Mouse (Mus musculus) heart, embryonic 12.5 days (tissue): ENCODE data around the gene Pla2g7. TPM values are rescaled to one million over a fixed set of nuclear protein-coding genes. Genes with fewer than 3 reads are reported as not detected.
A peak's percentile ranks its signal among the peaks of the same experiment; 100 is the strongest.
"Not testable (repeated sequence)": the region's sequence is repeated elsewhere in the genome, so short reads cannot be mapped to it uniquely, and the experiment has no call there.

Experiments used
- ATAC-seq: fragments of 200-750 bp; cut with Nextera tagmentation; 2 replicates; pipeline ENCODE4 v1.8.0; 2017; ENCODE audit warnings: moderate TSS enrichment, moderate library complexity; ENCODE audit not compliant: insufficient number of reproducible peaks, low FRiP score
- H3K27ac ChIP-seq: fragments of 300-500 bp; sonication (generic); 2 replicates; pipeline ENCODE4 v1.5.1; 2016; ENCODE audit warnings: mild to moderate bottlenecking, moderate library complexity; ENCODE audit not compliant: poor library complexity, severe bottlenecking
- H3K27me3 ChIP-seq: fragments of 300-500 bp; sonication (generic); replicated peaks from 2 replicates; pipeline ENCODE4 v1.6.1; 2016; ENCODE audit warnings: mild to moderate bottlenecking, moderate library complexity
- H3K36me3 ChIP-seq: fragments of 300-500 bp; sonication (generic); 2 replicates; pipeline ENCODE4 v1.6.1; 2016; ENCODE audit warnings: mild to moderate bottlenecking, moderate library complexity
- H3K4me1 ChIP-seq: fragments of 300-500 bp; sonication (generic); replicated peaks from 2 replicates; pipeline ENCODE4 v1.6.1; 2016; ENCODE audit warnings: mild to moderate bottlenecking
- H3K4me2 ChIP-seq: fragments of 300-500 bp; sonication (generic); 2 replicates; pipeline ENCODE4 v1.6.1; 2016; ENCODE audit warnings: mild to moderate bottlenecking, moderate library complexity
- H3K4me3 ChIP-seq: fragments of 300-500 bp; sonication (generic); 2 replicates; pipeline ENCODE4 v1.5.1; 2016; ENCODE audit warnings: mild to moderate bottlenecking
- H3K9ac ChIP-seq: fragments of 300-500 bp; sonication (generic); 2 replicates; pipeline ENCODE4 v1.6.1; 2016; ENCODE audit warnings: mild to moderate bottlenecking, moderate library complexity
- H3K9me3 ChIP-seq: fragments of 300-500 bp; sonication (generic); replicated peaks from 2 replicates; pipeline ENCODE4 v1.6.1; 2016; ENCODE audit warnings: mild to moderate bottlenecking, moderate library complexity
- WGBS: fragments of 180-500 bp; shearing (Covaris S2); methylation state at CpG from one replicate; pipeline ENCODE4 v1.1.7; 2016; 5-methylcytosine and 5-hydroxymethylcytosine counted together
- polyA plus RNA-seq: library from polyadenylated mRNA; unstranded; fragments of >200 nt; fragmentation: Nextera tagmentation; extraction: Ambion mirVana; gene quantifications from 2 replicates; pipeline ENCODE4 v1.2.1, GENCODE M21; 2016

Pla2g7 gene
- 12.4 and 13.1 TPM in 2 replicates for polyA plus RNA-seq

DNA sequence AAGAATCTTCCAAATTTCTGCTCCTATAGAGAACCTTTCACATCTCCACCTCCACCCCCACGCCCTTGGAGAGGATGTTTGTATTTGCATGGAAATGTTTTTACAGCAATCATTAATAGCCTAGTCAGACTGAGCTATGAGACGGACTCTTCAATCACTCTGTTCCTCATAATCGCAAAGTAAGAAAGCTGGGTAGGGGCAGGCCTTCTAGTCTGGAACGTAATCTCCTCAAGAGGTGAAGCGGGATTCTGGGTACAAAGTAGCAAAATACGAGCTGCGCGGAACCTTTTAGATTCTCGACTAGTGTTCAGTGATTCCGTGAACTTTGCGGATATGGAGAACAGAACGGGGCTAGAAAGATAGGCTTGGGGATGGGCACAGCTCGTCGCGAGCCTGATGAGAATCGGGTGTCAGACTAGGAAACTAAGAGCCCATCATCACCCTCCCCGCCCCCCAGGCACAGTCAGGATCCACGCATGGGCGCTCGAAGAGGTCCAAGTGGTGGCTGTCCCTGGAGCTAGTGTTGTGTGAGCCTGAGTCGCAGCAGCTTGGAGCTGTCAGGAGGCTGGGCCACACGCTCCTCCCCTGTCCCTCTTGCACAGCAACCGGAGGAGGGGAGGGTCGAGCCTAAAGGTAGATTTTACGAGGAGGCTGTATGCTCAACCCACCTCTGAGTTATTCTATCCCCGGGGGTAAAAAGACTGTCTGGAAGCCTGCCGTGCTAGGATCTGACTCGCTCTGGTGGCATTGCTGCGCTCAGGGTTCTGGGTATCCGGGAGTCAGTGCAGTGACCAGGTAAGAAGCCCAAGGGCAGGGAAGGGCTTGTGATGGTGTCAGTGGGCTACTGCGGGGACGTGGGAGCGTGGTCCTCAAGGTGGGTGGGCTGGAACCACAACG is at the start of gene Pla2g7:
Gene Pla2g7, plus strand, starts transcription at position 107 of the 897 bp plus-strand sequence.
- Histone ChIP-seq H3K9ac (peak within 1 kb of the TSS; percentile 69), H3K27ac (peak within 1 kb of the TSS; percentile 28; the same call in 1 of the 2 replicates), H3K4me1 (peaks cover 3% of the 10 kb centered on the region; the same call in 1 of the 2 replicates), H3K27me3 (no peaks in the 10 kb centered on the region), H3K36me3 (no peaks in the 10 kb centered on the region), H3K9me3 (no peaks in the 10 kb centered on the region), H3K4me2 (peak within 1 kb of the TSS; percentile 89), H3K4me3 (peak within 1 kb of the TSS; percentile 58)
- under 1% methylated on average over 34 of the region's 34 CpGs for WGBS
- peak; percentile 73 for ATAC-seq

DNA sequence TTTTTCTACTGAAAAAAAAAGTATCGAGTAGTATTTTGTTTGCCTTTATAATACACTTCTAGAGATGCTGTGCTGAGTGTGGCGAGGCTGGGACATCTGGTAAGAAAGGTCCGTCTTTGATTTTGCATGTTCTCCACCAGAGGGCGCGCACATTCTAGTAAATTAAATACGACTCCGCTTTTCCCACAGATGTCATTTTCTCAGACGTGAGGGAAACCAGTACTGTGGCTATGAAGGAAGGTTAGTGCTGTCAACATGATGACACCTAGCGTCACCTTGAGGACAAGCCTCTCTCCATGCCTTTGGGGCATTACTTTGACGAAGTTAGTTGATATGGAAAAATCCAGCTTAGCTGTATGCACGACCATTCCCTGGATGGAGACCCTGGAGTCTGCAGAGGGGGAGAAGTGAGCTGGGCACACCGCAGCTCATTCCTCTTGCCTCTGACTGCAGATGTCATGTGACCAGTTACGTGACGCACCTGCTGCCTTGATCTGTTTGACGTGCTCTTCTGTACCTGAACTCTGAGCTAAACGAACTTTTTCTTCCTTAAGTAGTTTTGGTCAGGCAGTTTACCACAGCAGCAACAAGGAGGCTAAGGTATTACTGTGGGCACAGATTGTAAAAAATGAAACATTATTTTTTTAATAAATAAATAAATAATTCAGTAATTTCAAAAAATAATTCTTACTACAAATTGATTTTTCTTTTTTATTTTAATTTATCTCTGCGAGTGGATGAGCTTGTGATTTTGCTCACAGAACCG is 49.1 kb upstream of the Pla2g7 start:
- H3K4me1 ChIP-seq: no peaks in the 10 kb centered on the region
- no peak overlapping the region for H3K27ac ChIP-seq
- H3K27me3 ChIP-seq: peaks cover 10% of the 10 kb centered on the region; the same call in 1 of the 2 replicates
- peaks cover 5% of the 10 kb centered on the region for H3K9me3 ChIP-seq
- no peak overlapping the region for H3K9ac ChIP-seq
- H3K4me3 ChIP-seq: no peak overlapping the region
- H3K36me3 ChIP-seq: no peaks in the 10 kb centered on the region
- ATAC-seq: peak; percentile 55; the same call in 1 of the 2 replicates
- 28% methylated on average over 18 of the region's 18 CpGs for WGBS
- no peak overlapping the region; the same call in 1 of the 2 replicates for H3K4me2 ChIP-seq

DNA sequence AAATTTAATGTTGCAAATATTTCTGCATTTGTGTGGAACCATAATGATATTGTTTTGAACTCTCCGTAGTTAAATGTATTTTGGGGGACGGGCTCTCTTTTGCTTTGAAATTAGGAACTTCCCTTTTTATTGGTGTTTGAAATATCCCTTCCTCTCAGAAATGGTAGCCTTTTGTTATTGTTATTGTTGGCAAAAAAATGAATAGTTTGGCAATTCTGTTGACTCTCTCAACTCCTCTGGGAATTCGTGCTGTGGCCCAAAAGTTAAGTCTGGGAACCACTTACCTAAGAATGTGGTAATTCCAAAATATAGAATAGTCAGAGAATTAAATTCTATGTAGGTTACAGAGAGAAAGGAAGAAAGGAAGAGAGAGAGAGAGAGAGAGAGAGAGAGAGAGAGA is 47.7 kb upstream of the Pla2g7 start:
- H3K27me3 ChIP-seq: peaks cover 10% of the 10 kb centered on the region; the same call in 1 of the 2 replicates
- ATAC-seq: no peak
- 76% methylated on average over 3 of the region's 3 CpGs for WGBS

DNA sequence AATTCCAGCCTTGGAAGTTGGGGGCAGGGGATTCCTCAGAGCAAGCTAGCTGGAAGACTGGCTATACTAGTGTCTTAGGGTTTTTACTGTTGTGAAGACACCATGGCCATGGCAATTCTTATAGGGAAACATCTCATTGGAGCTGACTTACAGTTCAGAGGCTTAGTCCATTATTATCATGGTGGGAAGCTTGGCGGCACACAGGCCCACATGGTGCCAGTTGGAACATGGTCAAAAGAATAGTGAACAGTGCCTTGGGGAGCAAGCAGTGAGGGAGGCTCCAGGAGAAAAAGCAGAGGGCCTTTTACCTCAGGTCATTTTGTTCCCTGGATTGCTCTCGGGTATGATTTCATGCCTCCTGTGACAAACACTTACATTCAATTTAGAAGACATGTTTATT is 37.4 kb upstream of the Pla2g7 start:
- H3K4me2 ChIP-seq: no peak overlapping the region
- no peaks in the 10 kb centered on the region for H3K9me3 ChIP-seq
- H3K27ac ChIP-seq: no peak overlapping the region
- ATAC-seq: no peak
- no peaks in the 10 kb centered on the region for H3K36me3 ChIP-seq
- no peaks in the 10 kb centered on the region; the same call in 1 of the 2 replicates for H3K27me3 ChIP-seq
- peaks cover 5% of the 10 kb centered on the region; the same call in 1 of the 2 replicates for H3K4me1 ChIP-seq
- H3K4me3 ChIP-seq: no peak overlapping the region
- WGBS: 84% methylated on average over 2 of the region's 2 CpGs
- no peak overlapping the region for H3K9ac ChIP-seq

More for the DNA sequence above, 47.7 kb upstream of the Pla2g7 start:
- H3K4me1 ChIP-seq: no peaks in the 10 kb centered on the region
- H3K4me2 ChIP-seq: no peak overlapping the region
- H3K27ac ChIP-seq: no peak overlapping the region
- no peaks in the 10 kb centered on the region for H3K36me3 ChIP-seq
- H3K4me3 ChIP-seq: no peak overlapping the region
- H3K9me3 ChIP-seq: no peaks in the 10 kb centered on the region
- H3K9ac ChIP-seq: no peak overlapping the region

DNA sequence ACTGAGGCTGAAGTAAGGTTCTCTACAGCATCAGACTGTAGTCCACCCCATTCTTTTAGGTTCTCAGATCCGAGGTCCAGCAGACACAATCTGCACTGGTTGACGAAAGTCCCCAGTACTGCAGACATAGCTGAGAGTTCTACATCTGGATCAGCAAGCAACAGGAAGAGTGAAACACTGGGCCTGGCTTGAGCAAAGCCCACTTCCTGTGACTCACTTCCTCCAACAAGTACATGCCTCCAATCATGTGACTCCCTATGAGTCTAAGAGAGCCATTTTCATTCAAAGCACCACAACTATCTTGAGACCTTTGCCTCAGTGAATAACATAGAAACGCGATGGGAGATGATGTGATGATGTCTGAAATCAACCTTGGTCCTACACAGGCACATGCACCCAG is 36.7 kb upstream of the Pla2g7 start:
- Histone ChIP-seq H3K4me3 (no peak overlapping the region), H3K9ac (no peak overlapping the region), H3K27ac (no peak overlapping the region), H3K4me1 (peaks cover 5% of the 10 kb centered on the region; the same call in 1 of the 2 replicates), H3K9me3 (no peaks in the 10 kb centered on the region), H3K36me3 (no peaks in the 10 kb centered on the region), H3K4me2 (no peak overlapping the region), H3K27me3 (no peaks in the 10 kb centered on the region; the same call in 1 of the 2 replicates)
- WGBS: 84% methylated on average over 4 of the region's 4 CpGs
- no peak for ATAC-seq

DNA sequence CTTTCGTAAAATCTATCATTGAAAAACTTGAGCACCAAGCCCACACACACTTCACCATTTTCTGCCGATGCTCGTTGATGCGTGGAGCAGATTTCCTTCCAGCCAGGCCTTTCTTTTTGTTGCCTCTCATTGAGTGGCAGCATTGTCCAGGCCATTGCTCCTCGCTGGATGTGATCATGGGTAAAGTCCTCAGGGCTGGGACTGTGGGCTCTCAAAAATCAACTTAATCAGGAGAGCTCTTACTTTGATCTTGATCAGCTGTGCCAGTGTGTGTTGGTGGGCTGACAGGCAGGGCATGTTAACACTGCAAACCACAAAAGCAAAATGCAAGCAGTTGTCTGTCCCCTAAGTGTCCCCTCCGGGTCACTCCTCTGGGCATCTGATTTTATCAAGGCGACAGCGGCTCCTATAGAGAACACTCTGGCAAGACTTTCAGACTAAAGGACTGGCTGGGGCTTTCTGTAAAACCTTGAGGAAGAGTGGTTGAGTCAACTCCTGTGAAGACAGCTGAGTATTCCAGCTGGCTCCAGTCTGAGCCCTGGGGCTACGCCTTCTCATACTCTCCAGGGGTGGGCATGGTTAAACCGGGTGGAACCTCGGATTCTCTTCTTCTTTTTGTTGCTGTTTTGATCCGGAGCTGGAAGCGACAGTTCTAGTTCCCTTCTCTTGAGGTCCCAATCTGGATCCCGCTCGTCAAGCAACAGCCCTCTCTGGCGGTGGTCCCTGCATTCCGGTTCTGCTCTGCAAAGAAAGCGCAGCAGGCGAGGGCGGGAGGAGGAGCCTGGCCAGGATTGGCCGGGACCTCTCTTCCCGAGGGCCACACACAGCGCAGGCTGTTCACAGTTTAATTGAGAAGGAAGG is 33.3 kb upstream of the Pla2g7 start:
- 14% methylated on average over 23 of the region's 23 CpGs for WGBS
- peak overlapping the region; percentile 18 for H3K9ac ChIP-seq
- peak; percentile 67 for ATAC-seq
- H3K27me3 ChIP-seq: no peaks in the 10 kb centered on the region; the same call in 1 of the 2 replicates
- H3K9me3 ChIP-seq: no peaks in the 10 kb centered on the region
- H3K27ac ChIP-seq: no peak overlapping the region
- peak overlapping the region; percentile 66 for H3K4me2 ChIP-seq
- H3K36me3 ChIP-seq: no peaks in the 10 kb centered on the region
- H3K4me1 ChIP-seq: peaks cover 5% of the 10 kb centered on the region; the same call in 1 of the 2 replicates
- peak overlapping the region; percentile 31 for H3K4me3 ChIP-seq

DNA sequence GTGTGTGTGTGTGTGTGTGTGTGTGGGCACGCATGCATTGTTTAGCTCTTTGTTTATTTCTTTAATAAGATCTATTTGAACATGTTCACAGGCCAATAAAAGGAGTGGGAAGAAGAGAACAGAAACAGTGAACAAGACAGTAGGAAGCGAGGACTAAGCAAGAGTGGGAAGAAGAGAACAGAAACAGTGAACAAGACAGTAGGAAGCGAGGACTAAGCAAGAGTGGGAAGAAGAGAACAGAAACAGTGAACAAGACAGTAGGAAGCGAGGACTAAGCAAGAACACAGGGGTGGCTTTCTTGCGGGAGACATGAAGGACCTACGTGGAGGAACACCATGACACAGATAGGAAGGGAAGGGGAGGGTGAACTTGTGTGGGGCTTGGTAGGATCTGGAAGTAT is 31.1 kb upstream of the Pla2g7 start:
- not testable (repeated sequence) for H3K36me3 ChIP-seq, H3K4me1 ChIP-seq, H3K4me3 ChIP-seq, H3K9ac ChIP-seq, ATAC-seq, H3K9me3 ChIP-seq, H3K27me3 ChIP-seq, H3K4me2 ChIP-seq, H3K27ac ChIP-seq
- 82% methylated on average over 6 of the region's 6 CpGs for WGBS

DNA sequence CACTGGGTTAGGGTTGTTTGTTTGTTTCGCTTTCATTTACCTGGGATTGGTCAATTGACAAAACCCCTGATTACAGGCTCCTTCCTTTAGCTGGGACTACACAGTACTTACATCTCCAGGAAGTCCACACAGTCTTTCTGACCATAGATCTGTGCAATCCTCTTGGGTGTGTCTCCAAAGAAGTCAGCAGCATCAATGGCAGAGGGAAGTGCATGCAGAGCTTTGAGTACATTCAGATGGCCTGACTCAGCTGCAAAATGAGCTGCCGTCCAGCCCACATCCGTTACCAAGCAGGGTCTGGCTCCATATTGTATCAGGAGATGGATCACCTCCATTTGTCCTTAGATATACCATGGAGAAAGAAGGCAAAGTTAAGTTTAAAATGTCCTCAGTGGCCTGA is 29.1 kb upstream of the Pla2g7 start:
- Histone ChIP-seq H3K4me3 (no peak overlapping the region), H3K27me3 (peaks cover 3% of the 10 kb centered on the region; the same call in 1 of the 2 replicates), H3K9me3 (no peaks in the 10 kb centered on the region), H3K36me3 (no peaks in the 10 kb centered on the region), H3K4me2 (no peak overlapping the region), H3K4me1 (peaks cover 5% of the 10 kb centered on the region; the same call in 1 of the 2 replicates), H3K27ac (no peak overlapping the region), H3K9ac (no peak overlapping the region)
- 77% methylated on average over 3 of the region's 3 CpGs for WGBS
- ATAC-seq: no peak

DNA sequence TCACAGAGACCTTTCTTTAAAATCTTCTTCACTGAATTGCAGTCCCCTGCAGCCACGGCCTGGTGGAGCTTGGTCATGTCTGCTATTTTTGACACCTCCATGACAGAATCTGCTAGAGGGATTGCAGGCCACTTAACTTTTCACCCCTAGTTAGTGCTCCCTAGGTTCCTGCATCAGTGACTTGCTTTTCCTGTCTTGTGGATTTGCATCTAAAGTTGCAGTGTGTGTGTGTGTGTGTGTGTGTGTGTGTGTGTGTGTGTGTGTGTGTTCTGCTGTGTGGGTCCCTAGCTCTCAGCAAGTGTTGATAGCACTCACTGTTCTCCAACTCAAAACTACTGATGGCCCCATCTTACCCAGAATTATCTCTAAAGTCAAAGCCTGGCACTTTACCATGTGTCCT is 24.4 kb upstream of the Pla2g7 start, which contains the start of gene Ankrd66:
Gene Ankrd66, minus strand, starts transcription at position 101 of the 400 bp plus-strand sequence.
- WGBS: 23% methylated on average over 1 of the region's 1 CpGs
- Histone ChIP-seq H3K9me3 (no peaks in the 10 kb centered on the region), H3K36me3 (no peaks in the 10 kb centered on the region), H3K4me3 (no peak within 1 kb of the TSS), H3K4me2 (no peak within 1 kb of the TSS), H3K4me1 (0 out of 2 replicates have a peak, but pooled peaks cover 3% of the 10 kb centered on the region), H3K27me3 (0 out of 2 replicates have a peak, but pooled peaks cover 3% of the 10 kb centered on the region), H3K9ac (no peak within 1 kb of the TSS), H3K27ac (no peak within 1 kb of the TSS)
- ATAC-seq: no peak

DNA sequence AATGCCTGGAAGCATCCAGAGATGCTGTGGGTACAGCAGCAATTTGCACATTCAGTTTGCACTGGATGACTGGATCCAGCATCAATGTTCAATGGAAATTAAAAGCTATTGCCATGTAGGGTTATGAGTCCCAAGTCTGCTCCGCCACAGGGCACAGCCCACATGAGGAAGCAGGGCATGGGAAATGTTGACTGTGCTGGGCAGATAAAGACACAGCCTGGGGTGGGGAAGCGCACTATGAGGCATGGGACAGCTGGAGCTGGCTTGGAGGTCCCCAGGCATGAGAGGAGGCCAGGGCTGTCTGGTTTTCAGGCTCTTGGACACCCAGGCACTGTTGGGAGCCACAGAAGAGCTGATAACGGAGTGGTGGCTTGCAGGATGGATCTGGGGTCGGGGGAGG is 23.9 kb upstream of the Pla2g7 start:
- Histone ChIP-seq H3K9me3 (no peaks in the 10 kb centered on the region), H3K4me3 (no peak overlapping the region), H3K4me2 (no peak overlapping the region), H3K27ac (no peak overlapping the region), H3K4me1 (0 out of 2 replicates have a peak, but pooled peaks cover 3% of the 10 kb centered on the region), H3K9ac (no peak overlapping the region), H3K36me3 (no peaks in the 10 kb centered on the region), H3K27me3 (0 out of 2 replicates have a peak, but pooled peaks cover 3% of the 10 kb centered on the region)
- ATAC-seq: no peak
- WGBS: 70% methylated on average over 4 of the region's 4 CpGs
